Comparison of ENCODE assay signal across 9 mouse cellular contexts in the genomic region with DNA sequence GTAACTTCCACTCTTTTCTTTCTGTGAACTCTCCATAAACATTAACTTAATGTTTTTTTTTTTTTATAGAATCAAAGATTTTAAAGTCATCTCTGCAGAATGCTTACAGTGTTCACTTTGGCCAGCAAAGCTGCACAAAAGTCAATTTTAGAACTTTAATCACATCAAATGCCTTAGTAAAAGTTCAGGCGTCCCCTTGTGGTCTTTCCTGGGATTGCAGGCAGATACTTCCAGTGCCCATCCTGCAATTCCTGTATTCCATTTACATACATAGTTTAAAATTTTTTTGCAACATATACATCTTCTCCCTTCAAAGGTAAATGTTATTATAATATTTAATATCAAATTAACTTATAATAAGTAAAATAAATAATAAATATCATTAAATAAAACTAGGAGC.
DNase-seq lines count a peak whose midpoint lies in the region; ATAC-seq and TF ChIP-seq lines count a peak whose summit lies in the region.
"Had no signal": no experiment of that assay in that cellular context is flagged by ENCODE, and none has a peak within 500 bp of the region (broad histone marks: within the 10 kb centered on the region; RNA-seq: fewer than 3 reads in every experiment).

No protein-coding gene starts in this region.

- H3K36me3 ChIP-seq in C2C12 (ENCODE audit: control insufficient read depth, insufficient read depth): no peaks in the 10 kb centered on the region
- no peaks in the 10 kb centered on the region for H3K36me3 ChIP-seq in ES-E14 (ENCODE audit: control insufficient read depth, insufficient read depth, low read length, poor library complexity, severe bottlenecking)
- H3K36me3 ChIP-seq in stomach, postnatal 0 days (ENCODE audit: control insufficient read depth, insufficient read depth, low read length): no peaks in the 10 kb centered on the region

- no peak for TF ChIP-seq EP300 in stomach, postnatal 0 days (optimal IDR thresholded peaks at IDR 0.05)

- in situ Hi-C loops in ES-E14 (cut with MboI; ENCODE audit: low sequenced_read_pairs in 2 of 2, unreplicated experiment in 2 of 2): loop anchor here in 1 of 2 experiments (5.0 kb wide), 1 partner anchor 115 kb away; no protein-coding TSS in a partner anchor

- 0% methylated on average over 1 of the region's 1 CpGs for WGBS in stomach, postnatal 0 days

- H3K79me3 ChIP-seq in C2C12 (ENCODE audit: low read depth): no peaks in the 10 kb centered on the region

- H3K9ac ChIP-seq in ES-E14 (ENCODE audit: insufficient read depth, low read depth, low read length, poor library complexity, severe bottlenecking): no peak overlapping the region
- no peak overlapping the region for H3K9ac ChIP-seq in stomach, postnatal 0 days (ENCODE audit: low read length)

- ATAC-seq in stomach, postnatal 0 days (ENCODE audit: low FRiP score, low TSS enrichment): no peak

- H3K27me3 ChIP-seq in C2C12 (ENCODE audit: control insufficient read depth, insufficient read depth, insufficient read length): peaks cover 7% of the 10 kb centered on the region
- no peaks in the 10 kb centered on the region for H3K27me3 ChIP-seq in stomach, postnatal 0 days (ENCODE audit: control insufficient read depth, insufficient read depth, low read length)
- H3K27me3 ChIP-seq: megakaryocyte, embryonic 14.5 days had no signal

- DNase-seq in kidney, adult 18-20 months: peak; percentile 59
- no peak for DNase-seq in kidney, adult 11 months
- peak; percentile 38 for DNase-seq in ES-E14 (ENCODE audit: low read depth, low spot score)
- DNase-seq in embryo, embryonic 10.5 days (ENCODE audit: low spot score): peak; percentile 82
- peak; percentile 48 for DNase-seq in left cerebral cortex, postnatal 4 days
- peak; percentile 64 for DNase-seq in stomach, postnatal 0 days (ENCODE audit: low spot score)

- H3K4me1 ChIP-seq in ES-E14 (ENCODE audit: control insufficient read depth in 2 of 2, insufficient read depth in 2 of 2, low read length in 2 of 2, poor library complexity in 1 of 2): no peaks in the 10 kb centered on the region
- H3K4me1 ChIP-seq in stomach, postnatal 0 days (replicated peaks; ENCODE audit: control insufficient read depth, insufficient read depth): no peaks in the 10 kb centered on the region

- TF ChIP-seq CTCF in C2C12 (IDR thresholded peaks at IDR 0.05; ENCODE audit: control insufficient read depth, insufficient read depth, insufficient read length): peak; percentile 30
- peak; percentile 92 for TF ChIP-seq CTCF in stomach, postnatal 0 days (IDR thresholded peaks at IDR 0.05; ENCODE audit: low read depth)

- H3K79me2 ChIP-seq in C2C12 (ENCODE audit: control insufficient read depth, insufficient read depth): no peaks in the 10 kb centered on the region

- intact Hi-C loops in left cerebral cortex, postnatal 4 days (cut with DNase I): loop anchor here (2.0 to 5.0 kb wide), 2 partner anchors 105 to 125 kb away; no protein-coding TSS in a partner anchor

- H3K4me2 ChIP-seq in stomach, postnatal 0 days (replicated peaks; ENCODE audit: low read depth): no peak overlapping the region

- no peak overlapping the region for H3K27ac ChIP-seq in ES-E14 (ENCODE audit: insufficient read depth, low read depth, low read length, poor library complexity, severe bottlenecking)
- no peak overlapping the region for H3K27ac ChIP-seq in stomach, postnatal 0 days (replicated peaks)
- H3K27ac ChIP-seq: heart, adult 2 months had no signal

- no peak overlapping the region for H3K4me3 ChIP-seq in C2C12 (ENCODE audit: insufficient read depth, poor library complexity, severe bottlenecking)
- no peak overlapping the region for H3K4me3 ChIP-seq in ES-E14 (ENCODE audit: insufficient read depth in 1 of 2, low read depth in 1 of 2, low read length in 2 of 2, poor library complexity in 1 of 2, severe bottlenecking in 1 of 2)
- no peak overlapping the region for H3K4me3 ChIP-seq in stomach, postnatal 0 days (ENCODE audit: low read depth, low read length)
- H3K4me3 ChIP-seq: heart, adult 2 months; megakaryocyte, embryonic 14.5 days had no signal

- no peaks in the 10 kb centered on the region for H3K9me3 ChIP-seq in ES-E14 (ENCODE audit: control insufficient read depth, insufficient read depth, low read depth, low read length)
- no peaks in the 10 kb centered on the region for H3K9me3 ChIP-seq in stomach, postnatal 0 days (ENCODE audit: control insufficient read depth, low read length)

- no peak overlapping the region for H3ac ChIP-seq in C2C12 (ENCODE audit: control insufficient read depth, insufficient read length, low read depth)

TF ChIP-seq in C2C12, 6 proteins besides CTCF, POLR2A, EP300 and RAD21:
- TF ChIP-seq MAX (IDR thresholded peaks at IDR 0.05): no peak
- no peak for TF ChIP-seq MYOD1 (IDR thresholded peaks at IDR 0.05; ENCODE audit: control insufficient read depth, insufficient read length, low read depth)
- TF ChIP-seq CEBPB (IDR thresholded peaks at IDR 0.05; ENCODE audit: low read depth): no peak
- no peak for TF ChIP-seq USF1 (IDR thresholded peaks at IDR 0.05; ENCODE audit: low read depth)
- TF ChIP-seq FOSL1 (IDR thresholded peaks at IDR 0.05; ENCODE audit: insufficient read depth, low read length, poor library complexity, severe bottlenecking): no peak
- no peak for TF ChIP-seq MYOG (IDR thresholded peaks at IDR 0.05; ENCODE audit: control insufficient read depth, extremely low read depth, insufficient read length)

TF ChIP-seq in ES-E14, 5 proteins besides CTCF, POLR2A, EP300 and RAD21:
- TF ChIP-seq MAFK (IDR thresholded peaks at IDR 0.05; ENCODE audit: insufficient read depth, low read depth, low read length): no peak
- peak; percentile 37; the same call in 1 of the 2 replicates for TF ChIP-seq ZC3H11A (IDR thresholded peaks at IDR 0.05; ENCODE audit: borderline replicate concordance, low read depth, low read length)
- no peak for TF ChIP-seq HCFC1 (IDR thresholded peaks at IDR 0.05; ENCODE audit: borderline replicate concordance, insufficient read depth, low read length)
- TF ChIP-seq ZNF384 (IDR thresholded peaks at IDR 0.05; ENCODE audit: low read depth, low read length): no peak
- no peak for TF ChIP-seq CHD2 (IDR thresholded peaks at IDR 0.05; ENCODE audit: low read depth, low read length)
TF ChIP-seq in ES-E14: peak in this region for 1.
